Comparison of ENCODE assay signal across 15 mouse cellular contexts in genomic region chr5:27306497-27307152, GRCm38 (mm10).
DNase-seq lines count a peak whose midpoint lies in the region; ATAC-seq lines count a peak whose summit lies in the region.
"Had no signal": no experiment of that assay in that cellular context is flagged by ENCODE, and none has a peak within 500 bp of the region (broad histone marks: within the 10 kb centered on the region; RNA-seq: fewer than 3 reads in every experiment).

No protein-coding gene starts in this region.

- peak; percentile 71 for ATAC-seq in neural tube, embryonic 11.5 days (ENCODE audit: insufficient read depth, low FRiP score, low TSS enrichment)
- peak; percentile 73; the same call in 1 of the 2 replicates for ATAC-seq in limb, embryonic 12.5 days (ENCODE audit: insufficient number of reproducible peaks, insufficient read depth, low FRiP score, low TSS enrichment, low read depth)
- peak; percentile 93 for ATAC-seq in neural tube, embryonic 14.5 days (ENCODE audit: low read depth)

- peak; percentile 12 for DNase-seq in embryo, embryonic 11 days
- no peak for DNase-seq in embryo, embryonic 9.5 days (ENCODE audit: extremely low spot score)
- DNase-seq in neural tube, embryonic 11.5 days (ENCODE audit: low spot score), result peak; percentile 23
- no peak for DNase-seq in neural tube, embryonic 10.5 days (ENCODE audit: extremely low spot score, low spot score)
- DNase-seq in ovary, postnatal 10 days (ENCODE audit: low spot score), result no peak
- DNase-seq in adrenal gland, adult 2 months, result no peak
- DNase-seq: cerebellum, adult 11 months; gastrocnemius, postnatal 36 days; heart, postnatal 14 days; kidney, postnatal 25 days; lung, adult 18-20 months had no signal

- H3K9me3 ChIP-seq in neural tube, embryonic 11.5 days (ENCODE audit: control insufficient read depth, low read length), result no peaks in the 10 kb centered on the region
- no peaks in the 10 kb centered on the region for H3K9me3 ChIP-seq in limb, embryonic 12.5 days
- H3K9me3 ChIP-seq in neural tube, embryonic 14.5 days (ENCODE audit: control insufficient read depth, low read length), result no peaks in the 10 kb centered on the region
- H3K9me3 ChIP-seq: embryonic facial prominence, embryonic 12.5 days; G1E had no signal

- H3K4me1 ChIP-seq in neural tube, embryonic 11.5 days (ENCODE audit: control insufficient read depth, insufficient read depth, low read length), result no peaks in the 10 kb centered on the region
- peaks cover 9% of the 10 kb centered on the region for H3K4me1 ChIP-seq in limb, embryonic 12.5 days (replicated peaks)
- 0 out of 2 replicates have a peak, but pooled peaks cover 5% of the 10 kb centered on the region for H3K4me1 ChIP-seq in neural tube, embryonic 14.5 days (ENCODE audit: control insufficient read depth, insufficient read depth, low read length)
- H3K4me1 ChIP-seq: embryonic facial prominence, embryonic 12.5 days had no signal

- H3K27ac ChIP-seq in neural tube, embryonic 11.5 days (ENCODE audit: low read depth, low read length), result no peak overlapping the region
- no peak overlapping the region for H3K27ac ChIP-seq in limb, embryonic 12.5 days
- peak overlapping the region; percentile 55 for H3K27ac ChIP-seq in neural tube, embryonic 14.5 days (ENCODE audit: low read depth, low read length)
- H3K27ac ChIP-seq: embryonic facial prominence, embryonic 12.5 days had no signal

- H3K9ac ChIP-seq in neural tube, embryonic 11.5 days (ENCODE audit: low read length), result no peak overlapping the region
- no peak overlapping the region for H3K9ac ChIP-seq in limb, embryonic 12.5 days (replicated peaks)
- no peak overlapping the region for H3K9ac ChIP-seq in neural tube, embryonic 14.5 days (replicated peaks; ENCODE audit: low read depth, low read length)
- H3K9ac ChIP-seq: embryonic facial prominence, embryonic 12.5 days had no signal

- H3K27me3 ChIP-seq in neural tube, embryonic 11.5 days (ENCODE audit: control insufficient read depth, insufficient read depth, low read length), result no peaks in the 10 kb centered on the region
- H3K27me3 ChIP-seq in limb, embryonic 12.5 days, result no peaks in the 10 kb centered on the region
- H3K27me3 ChIP-seq in neural tube, embryonic 14.5 days (ENCODE audit: control insufficient read depth, insufficient read depth, low read length), result no peaks in the 10 kb centered on the region
- H3K27me3 ChIP-seq: embryonic facial prominence, embryonic 12.5 days had no signal

- H3K4me3 ChIP-seq in neural tube, embryonic 11.5 days (ENCODE audit: low read depth, low read length), result no peak overlapping the region
- H3K4me3 ChIP-seq in limb, embryonic 12.5 days (replicated peaks), result no peak overlapping the region
- H3K4me3 ChIP-seq in neural tube, embryonic 14.5 days (ENCODE audit: low read depth, low read length), result no peak overlapping the region
- H3K4me3 ChIP-seq: embryonic facial prominence, embryonic 12.5 days had no signal

- WGBS in neural tube, embryonic 11.5 days, result 40% methylated on average over 4 of the region's 4 CpGs
- WGBS in limb, embryonic 12.5 days, result 32% methylated on average over 4 of the region's 4 CpGs
- 19% methylated on average over 4 of the region's 4 CpGs for WGBS in neural tube, embryonic 14.5 days

- no peak overlapping the region for H3K4me2 ChIP-seq in neural tube, embryonic 11.5 days (ENCODE audit: low read depth)
- H3K4me2 ChIP-seq in limb, embryonic 12.5 days, result no peak overlapping the region
- H3K4me2 ChIP-seq in neural tube, embryonic 14.5 days (ENCODE audit: low read depth, low read length), result no peak overlapping the region
- H3K4me2 ChIP-seq: embryonic facial prominence, embryonic 12.5 days had no signal

- no peaks in the 10 kb centered on the region for H3K36me3 ChIP-seq in neural tube, embryonic 11.5 days (ENCODE audit: control insufficient read depth, insufficient read depth, low read length)
- no peaks in the 10 kb centered on the region for H3K36me3 ChIP-seq in limb, embryonic 12.5 days
- no peaks in the 10 kb centered on the region for H3K36me3 ChIP-seq in neural tube, embryonic 14.5 days (ENCODE audit: control insufficient read depth, insufficient read depth, low read length)
- H3K36me3 ChIP-seq: embryonic facial prominence, embryonic 12.5 days; G1E had no signal

Comparison
In these comparisons a context has a peak if more than half of its experiments do, and no peak if none do; other contexts are left out.
1. DNase-seq: peak in embryo, embryonic 11 days (single experiment) and neural tube, embryonic 11.5 days (single experiment); none in embryo, embryonic 9.5 days (single experiment), neural tube, embryonic 10.5 days (single experiment), ovary, postnatal 10 days (single experiment) and adrenal gland, adult 2 months (single experiment).
2. Peak in every context shown above with its lines, with median percentiles within 50 percentile points of each other: ATAC-seq.